Mouse (Mus musculus): ENCODE data around the gene Gm4353. TPM values are rescaled to one million over a fixed set of nuclear protein-coding genes. Genes with fewer than 3 reads are reported as not detected.

Gm4353 gene
- polyA plus RNA-seq, 1 experiment, result 1.2 TPM

- TF ChIP-seq POLR2A (IDR thresholded peaks at IDR 0.05; ENCODE audit: extremely low read depth, insufficient read depth, low read length), result peak; percentile 98
- no peak for TF ChIP-seq CTCF (IDR thresholded peaks at IDR 0.05; ENCODE audit: extremely low read depth, insufficient read depth, low read length)
- Histone ChIP-seq H3K27ac (ENCODE audit: insufficient read depth, low read length) (peak overlapping the region; percentile 72), H3K4me1 (ENCODE audit: control insufficient read depth, insufficient read depth, low read length) (peaks cover 5% of the 10 kb centered on the region), H3K4me3 (ENCODE audit: insufficient read depth, low read length) (peak overlapping the region; percentile 71)
Observed at GRCm38 (mm10) chr7:116092710-116093465, 8.5 kb upstream of the Gm4353 start.

GRCm38 (mm10) chr7:116060739-116061138, 23.7 kb downstream of the Gm4353 start:
- H3K4me1 ChIP-seq (ENCODE audit: control insufficient read depth, insufficient read depth, low read length), result no peaks in the 10 kb centered on the region
- no peak overlapping the region for H3K27ac ChIP-seq (ENCODE audit: insufficient read depth, low read length)
- H3K4me3 ChIP-seq (ENCODE audit: insufficient read depth, low read length), result no peak overlapping the region
- TF ChIP-seq POLR2A (IDR thresholded peaks at IDR 0.05; ENCODE audit: extremely low read depth, insufficient read depth, low read length) (no peak), CTCF (IDR thresholded peaks at IDR 0.05; ENCODE audit: extremely low read depth, insufficient read depth, low read length) (peak; percentile 14; the same call in 1 of the 2 replicates)

GRCm38 (mm10) chr7:116040470-116041019, 43.9 kb downstream of the Gm4353 start:
- Histone ChIP-seq H3K27ac (ENCODE audit: insufficient read depth, low read length) (no peak overlapping the region), H3K4me3 (ENCODE audit: insufficient read depth, low read length) (peak overlapping the region; percentile 42; the same call in 1 of the 2 replicates)

GRCm38 (mm10) chr7:116039538-116040466, 44.6 kb downstream of the Gm4353 start:
- no peak overlapping the region for H3K27ac ChIP-seq (ENCODE audit: insufficient read depth, low read length)

More at GRCm38 (mm10) chr7:116040470-116041019, 43.9 kb downstream of the Gm4353 start:
- H3K4me1 ChIP-seq (ENCODE audit: control insufficient read depth, insufficient read depth, low read length), result no peaks in the 10 kb centered on the region
- TF ChIP-seq CTCF (IDR thresholded peaks at IDR 0.05; ENCODE audit: extremely low read depth, insufficient read depth, low read length) (no peak), POLR2A (IDR thresholded peaks at IDR 0.05; ENCODE audit: extremely low read depth, insufficient read depth, low read length) (no peak)

GRCm38 (mm10) chr7:116039196-116039537, 45.3 kb downstream of the Gm4353 start, which contains the start of gene 1110004F10Rik:
1110004F10Rik (plus strand) TSS chr7:116039397.
- Histone ChIP-seq H3K4me3 (ENCODE audit: insufficient read depth, low read length) (peak within 1 kb of the TSS; percentile 42), H3K27ac (ENCODE audit: insufficient read depth, low read length) (no peak within 1 kb of the TSS), H3K4me1 (ENCODE audit: control insufficient read depth, insufficient read depth, low read length) (no peaks in the 10 kb centered on the region)
- TF ChIP-seq CTCF (IDR thresholded peaks at IDR 0.05; ENCODE audit: extremely low read depth, insufficient read depth, low read length) (no peak), POLR2A (IDR thresholded peaks at IDR 0.05; ENCODE audit: extremely low read depth, insufficient read depth, low read length) (no peak)

More at GRCm38 (mm10) chr7:116039538-116040466, 44.6 kb downstream of the Gm4353 start:
- no peak for TF ChIP-seq POLR2A (IDR thresholded peaks at IDR 0.05; ENCODE audit: extremely low read depth, insufficient read depth, low read length)
- TF ChIP-seq CTCF (IDR thresholded peaks at IDR 0.05; ENCODE audit: extremely low read depth, insufficient read depth, low read length), result peak; percentile 90
- no peaks in the 10 kb centered on the region for H3K4me1 ChIP-seq (ENCODE audit: control insufficient read depth, insufficient read depth, low read length)
- peak overlapping the region; percentile 42 for H3K4me3 ChIP-seq (ENCODE audit: insufficient read depth, low read length)

GRCm38 (mm10) chr7:116038511-116038910, 45.9 kb downstream of the Gm4353 start, which contains the start of gene Sox6:
Sox6 (minus strand) TSS chr7:116038796.
- H3K27ac ChIP-seq (ENCODE audit: insufficient read depth, low read length), result no peak within 1 kb of the TSS
- H3K4me1 ChIP-seq (ENCODE audit: control insufficient read depth, insufficient read depth, low read length), result no peaks in the 10 kb centered on the region
- H3K4me3 ChIP-seq (ENCODE audit: insufficient read depth, low read length), result peak within 1 kb of the TSS; percentile 42
- TF ChIP-seq CTCF (IDR thresholded peaks at IDR 0.05; ENCODE audit: extremely low read depth, insufficient read depth, low read length) (no peak), POLR2A (IDR thresholded peaks at IDR 0.05; ENCODE audit: extremely low read depth, insufficient read depth, low read length) (no peak)

GRCm38 (mm10) chr7:116038024-116038423, 46.4 kb downstream of the Gm4353 start:
- no peak for TF ChIP-seq POLR2A (IDR thresholded peaks at IDR 0.05; ENCODE audit: extremely low read depth, insufficient read depth, low read length)
- no peak for TF ChIP-seq CTCF (IDR thresholded peaks at IDR 0.05; ENCODE audit: extremely low read depth, insufficient read depth, low read length)
- Histone ChIP-seq H3K4me3 (ENCODE audit: insufficient read depth, low read length) (peak overlapping the region; percentile 13), H3K4me1 (ENCODE audit: control insufficient read depth, insufficient read depth, low read length) (no peaks in the 10 kb centered on the region), H3K27ac (ENCODE audit: insufficient read depth, low read length) (no peak overlapping the region)

- no peaks in the 10 kb centered on the region for H3K4me1 ChIP-seq (ENCODE audit: control insufficient read depth, insufficient read depth, low read length)
- no peak overlapping the region; the same call in 1 of the 2 replicates for H3K4me3 ChIP-seq (ENCODE audit: insufficient read depth, low read length)
- H3K27ac ChIP-seq (ENCODE audit: insufficient read depth, low read length), result no peak overlapping the region
- TF ChIP-seq POLR2A (IDR thresholded peaks at IDR 0.05; ENCODE audit: extremely low read depth, insufficient read depth, low read length) (no peak), CTCF (IDR thresholded peaks at IDR 0.05; ENCODE audit: extremely low read depth, insufficient read depth, low read length) (no peak)
Observed at GRCm38 (mm10) chr7:116036591-116037555, 47.6 kb downstream of the Gm4353 start.

All from cortical plate, adult 2 months (tissue).